ENCODE assay signal across 18 mouse cellular contexts in genomic region chr6:127495876-127496275, GRCm38 (mm10). TPM values are rescaled to one million over a fixed set of nuclear protein-coding genes. Genes with fewer than 3 reads are reported as not detected.
DNase-seq lines count a peak whose midpoint lies in the region; ATAC-seq and TF ChIP-seq lines count a peak whose summit lies in the region.
"Had no signal": no experiment of that assay in that cellular context is flagged by ENCODE, and none has a peak within 500 bp of the region (broad histone marks: within the 10 kb centered on the region; RNA-seq: fewer than 3 reads in every experiment).

No protein-coding gene starts in this region.

- H3K4me3 ChIP-seq in midbrain, embryonic 12.5 days, result no peak overlapping the region
- no peak overlapping the region for H3K4me3 ChIP-seq in midbrain, embryonic 13.5 days (replicated peaks)
- H3K4me3 ChIP-seq in embryonic facial prominence, embryonic 11.5 days (ENCODE audit: low read depth, low read length), result no peak overlapping the region
- H3K4me3 ChIP-seq in forebrain, postnatal 0 days (ENCODE audit: low read depth, low read length), result no peak overlapping the region
- H3K4me3 ChIP-seq in stomach, postnatal 0 days (ENCODE audit: low read depth, low read length), result no peak overlapping the region
- H3K4me3 ChIP-seq: heart, embryonic 12.5 days; limb, embryonic 12.5 days; neural tube, embryonic 13.5 days had no signal

- 13% methylated on average over 6 of the region's 6 CpGs for WGBS in midbrain, embryonic 12.5 days
- WGBS in midbrain, embryonic 13.5 days, result 10% methylated on average over 6 of the region's 6 CpGs
- WGBS in embryonic facial prominence, embryonic 11.5 days, result 13% methylated on average over 6 of the region's 6 CpGs
- WGBS in forebrain, postnatal 0 days, result 7% methylated on average over 6 of the region's 6 CpGs
- 18% methylated on average over 6 of the region's 6 CpGs for WGBS in stomach, postnatal 0 days

- TF ChIP-seq CTCF in forebrain, postnatal 0 days (IDR thresholded peaks at IDR 0.05; ENCODE audit: low read depth), result no peak
- no peak for TF ChIP-seq CTCF in stomach, postnatal 0 days (IDR thresholded peaks at IDR 0.05; ENCODE audit: low read depth)

- peaks cover 27% of the 10 kb centered on the region for H3K36me3 ChIP-seq in midbrain, embryonic 12.5 days
- peaks cover 23% of the 10 kb centered on the region for H3K36me3 ChIP-seq in midbrain, embryonic 13.5 days
- no peaks in the 10 kb centered on the region for H3K36me3 ChIP-seq in embryonic facial prominence, embryonic 11.5 days (replicated peaks; ENCODE audit: control insufficient read depth, insufficient read depth, low read depth, low read length)
- peaks cover 10% of the 10 kb centered on the region for H3K36me3 ChIP-seq in forebrain, postnatal 0 days (ENCODE audit: insufficient read depth)
- no peaks in the 10 kb centered on the region for H3K36me3 ChIP-seq in stomach, postnatal 0 days (ENCODE audit: control insufficient read depth, insufficient read depth, low read length)

- peak overlapping the region; percentile 11; the same call in 1 of the 2 replicates for H3K9ac ChIP-seq in midbrain, embryonic 12.5 days (replicated peaks)
- no peak overlapping the region for H3K9ac ChIP-seq in midbrain, embryonic 13.5 days (replicated peaks)
- no peak overlapping the region for H3K9ac ChIP-seq in embryonic facial prominence, embryonic 11.5 days (replicated peaks; ENCODE audit: low read length)
- no peak overlapping the region for H3K9ac ChIP-seq in forebrain, postnatal 0 days
- H3K9ac ChIP-seq in stomach, postnatal 0 days (ENCODE audit: low read length), result no peak overlapping the region
- H3K9ac ChIP-seq: heart, embryonic 12.5 days; limb, embryonic 12.5 days; liver, embryonic 14.5 days; neural tube, embryonic 13.5 days had no signal

- TF ChIP-seq EP300 in stomach, postnatal 0 days (optimal IDR thresholded peaks at IDR 0.05), result no peak

- no peaks in the 10 kb centered on the region for H3K27me3 ChIP-seq in midbrain, embryonic 12.5 days
- H3K27me3 ChIP-seq in midbrain, embryonic 13.5 days, result no peaks in the 10 kb centered on the region
- H3K27me3 ChIP-seq in embryonic facial prominence, embryonic 11.5 days (ENCODE audit: control insufficient read depth, insufficient read depth, low read length), result no peaks in the 10 kb centered on the region
- H3K27me3 ChIP-seq in forebrain, postnatal 0 days (ENCODE audit: insufficient read depth, low read length), result no peaks in the 10 kb centered on the region
- no peaks in the 10 kb centered on the region for H3K27me3 ChIP-seq in stomach, postnatal 0 days (ENCODE audit: control insufficient read depth, insufficient read depth, low read length)
- H3K27me3 ChIP-seq: heart, embryonic 12.5 days; limb, embryonic 12.5 days; neural tube, embryonic 13.5 days had no signal

- no peaks in the 10 kb centered on the region for H3K9me3 ChIP-seq in midbrain, embryonic 12.5 days
- H3K9me3 ChIP-seq in midbrain, embryonic 13.5 days, result no peaks in the 10 kb centered on the region
- H3K9me3 ChIP-seq in embryonic facial prominence, embryonic 11.5 days (replicated peaks; ENCODE audit: control insufficient read depth, low read length), result no peaks in the 10 kb centered on the region
- H3K9me3 ChIP-seq in forebrain, postnatal 0 days (ENCODE audit: low read length), result no peaks in the 10 kb centered on the region
- no peaks in the 10 kb centered on the region for H3K9me3 ChIP-seq in stomach, postnatal 0 days (ENCODE audit: control insufficient read depth, low read length)
- H3K9me3 ChIP-seq: G1E; heart, embryonic 12.5 days; limb, embryonic 12.5 days; neural tube, embryonic 13.5 days had no signal

- no peak overlapping the region for H3K4me2 ChIP-seq in midbrain, embryonic 12.5 days (replicated peaks)
- no peak overlapping the region for H3K4me2 ChIP-seq in midbrain, embryonic 13.5 days (replicated peaks)
- H3K4me2 ChIP-seq in embryonic facial prominence, embryonic 11.5 days (ENCODE audit: low read depth, low read length), result no peak overlapping the region
- H3K4me2 ChIP-seq in forebrain, postnatal 0 days (ENCODE audit: low read depth), result no peak overlapping the region
- H3K4me2 ChIP-seq in stomach, postnatal 0 days (replicated peaks; ENCODE audit: low read depth), result no peak overlapping the region
- H3K4me2 ChIP-seq: heart, embryonic 12.5 days; limb, embryonic 12.5 days; neural tube, embryonic 13.5 days had no signal

- ATAC-seq in midbrain, embryonic 12.5 days (ENCODE audit: low FRiP score, low read depth), result no peak
- no peak; the same call in 1 of the 2 replicates for ATAC-seq in midbrain, embryonic 13.5 days
- no peak for ATAC-seq in embryonic facial prominence, embryonic 11.5 days (replicated peaks; ENCODE audit: insufficient number of reproducible peaks, low FRiP score, low TSS enrichment, low read depth)
- 0 out of 2 replicates have a peak, but pooled peaks have one; percentile 13 for ATAC-seq in forebrain, postnatal 0 days
- ATAC-seq in stomach, postnatal 0 days (ENCODE audit: low FRiP score, low TSS enrichment), result no peak
- ATAC-seq: intestine, embryonic 16.5 days had no signal

- peak; percentile 17 for DNase-seq in embryo, embryonic 11 days
- no peak for DNase-seq in embryo, embryonic 9.5 days (ENCODE audit: extremely low spot score)
- DNase-seq in embryonic facial prominence, embryonic 11.5 days (ENCODE audit: low spot score), result peak; percentile 7
- DNase-seq in forebrain, postnatal 0 days, result no peak
- DNase-seq in kidney, postnatal 4 days, result no peak
- no peak for DNase-seq in stomach, postnatal 0 days (ENCODE audit: low spot score)
- DNase-seq: adrenal gland, postnatal 36 days; cerebellum, adult 18-20 months; heart, postnatal 36 days; thymus, adult 2 months had no signal

- H3K27ac ChIP-seq in midbrain, embryonic 12.5 days (replicated peaks), result 0 out of 2 replicates have a peak overlapping the region, but pooled peaks have one; percentile 20
- H3K27ac ChIP-seq in midbrain, embryonic 13.5 days, result no peak overlapping the region
- no peak overlapping the region for H3K27ac ChIP-seq in embryonic facial prominence, embryonic 11.5 days (replicated peaks; ENCODE audit: low read depth, low read length)
- no peak overlapping the region for H3K27ac ChIP-seq in forebrain, postnatal 0 days (ENCODE audit: low read depth, low read length)
- no peak overlapping the region for H3K27ac ChIP-seq in stomach, postnatal 0 days (replicated peaks)
- H3K27ac ChIP-seq: liver, embryonic 14.5 days; neural tube, embryonic 13.5 days had no signal

- peaks cover 25% of the 10 kb centered on the region for H3K4me1 ChIP-seq in midbrain, embryonic 12.5 days
- H3K4me1 ChIP-seq in midbrain, embryonic 13.5 days (replicated peaks), result peaks cover 16% of the 10 kb centered on the region
- peaks cover 2% of the 10 kb centered on the region; the same call in 1 of the 2 replicates for H3K4me1 ChIP-seq in embryonic facial prominence, embryonic 11.5 days (ENCODE audit: control insufficient read depth, insufficient read depth, low read length)
- H3K4me1 ChIP-seq in forebrain, postnatal 0 days (ENCODE audit: insufficient read depth), result peaks cover 5% of the 10 kb centered on the region; the same call in 1 of the 2 replicates
- H3K4me1 ChIP-seq in stomach, postnatal 0 days (replicated peaks; ENCODE audit: control insufficient read depth, insufficient read depth), result no peaks in the 10 kb centered on the region

RNA-seq across cellular contexts. Expression of gene Parp11, which starts 49.2 kb away (rescaled TPM):
- polyA plus RNA-seq in midbrain, embryonic 12.5 days (2016; fragmentation: Nextera tagmentation; extraction: Ambion mirVana), result 71.8 and 72.0 TPM in 2 replicates
- polyA plus RNA-seq in midbrain, embryonic 13.5 days (2015; fragmentation: Nextera tagmentation; extraction: Ambion mirVana), result 90.4 and 91.7 TPM in 2 replicates
- polyA plus RNA-seq in embryonic facial prominence, embryonic 11.5 days (2014; fragmentation: Nextera tagmentation; extraction: Ambion mirVana), result 40.5 and 43.6 TPM in 2 replicates
- total RNA-seq in forebrain, postnatal 0 days (2014; rRNA removed), result 57.6 and 60.9 TPM in 2 replicates
- polyA plus RNA-seq in forebrain, postnatal 0 days (2015; fragmentation: Nextera tagmentation; extraction: Ambion mirVana), result 38.4 and 45.8 TPM in 2 replicates
- 7.7 and 8.1 TPM in 2 replicates for polyA plus RNA-seq in stomach, postnatal 0 days (2015; fragmentation: Nextera tagmentation; extraction: Ambion mirVana)

Comparison
In these comparisons a context has a peak if more than half of its experiments do, and no peak if none do; other contexts are left out.
1. DNase-seq: peak in embryo, embryonic 11 days (single experiment) and embryonic facial prominence, embryonic 11.5 days (single experiment); none in embryo, embryonic 9.5 days (single experiment), forebrain, postnatal 0 days (single experiment), kidney, postnatal 4 days (0 of 2) and stomach, postnatal 0 days (single experiment).